ENCODE assay signal across 7 mouse cellular contexts in genomic region chr14:72709091-72709709, GRCm38 (mm10). TPM values are rescaled to one million over a fixed set of nuclear protein-coding genes. Genes with fewer than 3 reads are reported as not detected.
A peak's percentile ranks its signal among the peaks of the same experiment; 100 is the strongest.
DNase-seq lines count a peak whose midpoint lies in the region; ATAC-seq lines count a peak whose summit lies in the region.

No protein-coding gene starts in this region.

- no peaks in the 10 kb centered on the region for H3K36me3 ChIP-seq in embryonic facial prominence, embryonic 14.5 days (ENCODE audit: control insufficient read depth, insufficient read depth, low read length)
- no peaks in the 10 kb centered on the region for H3K36me3 ChIP-seq in lung, embryonic 16.5 days (ENCODE audit: control insufficient read depth, insufficient read depth, low read length)

- peak; percentile 14 to 31 for DNase-seq in left cerebral cortex, adult 8-10 months (ENCODE audit: low spot score in 2 of 2)
- DNase-seq in left cerebral cortex, postnatal 36 days (ENCODE audit: low spot score in 2 of 2): no peak
- DNase-seq in T-cell, adult 2 months (ENCODE audit: low spot score): peak; percentile 74
- DNase-seq in embryonic facial prominence, embryonic 14.5 days (ENCODE audit: low spot score): peak; percentile 44
- peak; percentile 57 for DNase-seq in kidney, adult 9 months
- DNase-seq in retina, postnatal 7 days (ENCODE audit: low read depth, low spot score): peak; percentile 37

- intact Hi-C loops in left cerebral cortex, postnatal 36 days (cut with DNase I): loop anchor here (5.0 kb wide), 2 partner anchors 107 to 273 kb away; no protein-coding TSS in a partner anchor

- peak overlapping the region; percentile 92 for H3K4me3 ChIP-seq in embryonic facial prominence, embryonic 14.5 days (ENCODE audit: low read depth, low read length)
- H3K4me3 ChIP-seq in lung, embryonic 16.5 days (ENCODE audit: low read length): peak overlapping the region; percentile 97

- no peaks in the 10 kb centered on the region for H3K27me3 ChIP-seq in embryonic facial prominence, embryonic 14.5 days (replicated peaks; ENCODE audit: control insufficient read depth, insufficient read depth, low read length)
- H3K27me3 ChIP-seq in lung, embryonic 16.5 days (ENCODE audit: control insufficient read depth, insufficient read depth, low read depth, low read length): no peaks in the 10 kb centered on the region

- peak overlapping the region; percentile 93 for H3K9ac ChIP-seq in embryonic facial prominence, embryonic 14.5 days (ENCODE audit: low read depth, low read length)
- peak overlapping the region; percentile 96 for H3K9ac ChIP-seq in lung, embryonic 16.5 days (ENCODE audit: low read length)

- 0% methylated on average over 18 of the region's 70 CpGs for WGBS in embryonic facial prominence, embryonic 14.5 days
- WGBS in lung, embryonic 16.5 days: under 1% methylated on average over 32 of the region's 70 CpGs

- ATAC-seq in embryonic facial prominence, embryonic 14.5 days (ENCODE audit: low read depth): peak; percentile 81
- ATAC-seq in lung, embryonic 16.5 days (ENCODE audit: low read depth): peak; percentile 81

- H3K27ac ChIP-seq in embryonic facial prominence, embryonic 14.5 days (replicated peaks; ENCODE audit: low read depth, low read length): peak overlapping the region; percentile 87
- H3K27ac ChIP-seq in lung, embryonic 16.5 days (ENCODE audit: low read length): peak overlapping the region; percentile 94

- H3K4me1 ChIP-seq in embryonic facial prominence, embryonic 14.5 days (ENCODE audit: control insufficient read depth, insufficient read depth, low read length): no peaks in the 10 kb centered on the region
- H3K4me1 ChIP-seq in lung, embryonic 16.5 days (replicated peaks; ENCODE audit: control insufficient read depth, insufficient read depth, low read length): peaks cover 11% of the 10 kb centered on the region

- H3K9me3 ChIP-seq in embryonic facial prominence, embryonic 14.5 days (ENCODE audit: control insufficient read depth, low read length): no peaks in the 10 kb centered on the region
- H3K9me3 ChIP-seq in lung, embryonic 16.5 days (ENCODE audit: control insufficient read depth, low read length): no peaks in the 10 kb centered on the region

- peak overlapping the region; percentile 84 for H3K4me2 ChIP-seq in embryonic facial prominence, embryonic 14.5 days (ENCODE audit: low read depth, low read length)
- peak overlapping the region; percentile 72 for H3K4me2 ChIP-seq in lung, embryonic 16.5 days (ENCODE audit: low read depth, low read length)

RNA-seq across cellular contexts. Expression of gene Fndc3a, which starts 0.6 kb away (rescaled TPM):
- 10 to 100 TPM; 44.5 to 51.4 (median 46.5) TPM for total RNA-seq in left cerebral cortex, adult 8-10 months (2022)
- total RNA-seq in left cerebral cortex, postnatal 36 days (2021): 10 to 100 TPM; 37.2 to 55.9 TPM
- polyA plus RNA-seq in embryonic facial prominence, embryonic 14.5 days (2014; fragmentation: Nextera tagmentation; extraction: Ambion mirVana): 31.3 and 36.2 TPM in 2 replicates
- 36.0 and 40.4 TPM in 2 replicates for polyA plus RNA-seq in lung, embryonic 16.5 days (2015; fragmentation: Nextera tagmentation; extraction: Ambion mirVana)

Comparison
In these comparisons a context has a peak if more than half of its experiments do, and no peak if none do; other contexts are left out.
1. DNase-seq: peak in left cerebral cortex, adult 8-10 months (2 of 2), T-cell, adult 2 months (single experiment), embryonic facial prominence, embryonic 14.5 days (single experiment), kidney, adult 9 months (single experiment) and retina, postnatal 7 days (single experiment); none in left cerebral cortex, postnatal 36 days (0 of 2).